Mouse (Mus musculus): ENCODE measurements at regions not wholly inside any gene's neighbourhood (a gene's known extent, or its start where the extent isn't known, plus 50 kb on each side); places are given as distances from the start of the nearest gene placed in this dataset.
"Not testable (repeated sequence)": the region's sequence is repeated elsewhere in the genome, so short reads cannot be mapped to it uniquely, and the experiment has no call there.

DNA sequence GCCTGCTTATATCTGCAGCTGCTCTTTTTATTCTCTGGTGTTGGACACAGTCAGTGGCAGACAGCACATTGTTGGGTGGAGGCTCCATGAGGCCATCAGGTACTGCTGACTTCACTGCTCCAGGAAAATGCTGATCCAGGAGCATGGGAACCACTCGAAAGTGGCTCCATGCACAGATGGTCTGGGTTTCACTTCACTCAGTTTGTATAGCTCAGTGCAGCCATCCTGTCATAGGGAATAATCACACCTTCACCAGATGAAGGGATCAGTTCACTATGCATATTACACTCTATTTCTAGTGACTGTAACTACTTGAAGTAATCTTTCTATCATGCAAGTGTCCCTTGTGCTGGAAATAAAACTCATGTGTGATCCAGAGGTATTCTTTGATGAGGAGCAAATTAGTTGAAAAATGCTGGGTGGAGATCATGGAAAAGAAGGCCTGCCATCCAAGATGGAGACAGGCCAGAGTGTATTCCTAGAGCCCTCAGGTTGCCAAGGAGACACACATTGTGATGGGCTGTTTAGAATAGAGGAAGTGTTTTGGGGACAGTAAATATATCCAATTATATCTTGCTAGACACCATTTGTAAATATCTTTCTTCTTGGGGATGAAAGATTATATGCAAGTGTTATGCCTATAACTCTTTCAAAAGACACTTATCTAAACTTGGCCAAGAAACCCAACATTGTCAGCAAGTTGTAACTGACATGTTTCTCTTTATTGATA lies 103.7 kb upstream of the Arhgap42 start:
- DNase-seq (ENCODE audit: low spot score in 2 of 2): no peak

- DNase-seq (ENCODE audit: low spot score in 2 of 2): no peak
Measured at GRCm38 (mm10) chr9:9318624-9319023, 79.7 kb upstream of the Arhgap42 start.

- no peak for DNase-seq (ENCODE audit: low spot score in 2 of 2)
Measured at GRCm38 (mm10) chr9:9316021-9316420, 77.1 kb upstream of the Arhgap42 start.

- DNase-seq (ENCODE audit: low spot score in 2 of 2): no peak
Measured at GRCm38 (mm10) chr9:9312274-9312673, 73.4 kb upstream of the Arhgap42 start.

DNA sequence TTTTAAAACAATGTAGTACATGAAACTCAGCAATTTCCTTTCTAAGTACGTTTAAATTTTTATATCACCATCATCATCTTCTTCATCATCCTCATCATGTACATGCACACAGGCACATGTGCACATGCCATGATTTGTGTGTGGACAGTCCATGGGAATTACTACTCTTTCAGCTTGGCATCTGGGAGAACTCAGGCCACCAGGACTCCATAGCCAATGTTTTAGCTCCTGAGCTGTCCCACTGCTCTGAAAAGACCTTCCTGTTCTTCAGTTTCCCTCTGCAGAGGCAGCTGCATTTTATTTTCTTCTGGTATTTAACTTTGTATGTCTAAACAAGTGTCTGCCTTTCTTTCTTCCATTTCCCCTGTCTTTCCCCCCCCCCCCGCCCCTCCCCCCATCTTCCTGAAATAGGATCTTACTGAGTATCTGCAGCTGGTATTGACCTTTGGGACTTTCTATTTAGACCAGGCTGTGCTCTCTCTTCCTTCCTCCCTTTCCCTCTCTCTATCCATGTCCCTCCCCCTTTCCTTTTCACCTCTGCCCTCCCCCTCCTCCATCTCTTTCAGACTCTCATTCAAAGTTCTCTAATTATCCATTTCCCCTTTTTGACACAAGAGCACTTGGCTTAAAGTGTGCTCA lies 72.8 kb upstream of the Arhgap42 start:
- DNase-seq (ENCODE audit: low spot score in 2 of 2): no peak

- not testable (repeated sequence) for DNase-seq (ENCODE audit: low spot score in 2 of 2)
Measured at GRCm38 (mm10) chr9:9311040-9311583, 72.2 kb upstream of the Arhgap42 start.

DNA sequence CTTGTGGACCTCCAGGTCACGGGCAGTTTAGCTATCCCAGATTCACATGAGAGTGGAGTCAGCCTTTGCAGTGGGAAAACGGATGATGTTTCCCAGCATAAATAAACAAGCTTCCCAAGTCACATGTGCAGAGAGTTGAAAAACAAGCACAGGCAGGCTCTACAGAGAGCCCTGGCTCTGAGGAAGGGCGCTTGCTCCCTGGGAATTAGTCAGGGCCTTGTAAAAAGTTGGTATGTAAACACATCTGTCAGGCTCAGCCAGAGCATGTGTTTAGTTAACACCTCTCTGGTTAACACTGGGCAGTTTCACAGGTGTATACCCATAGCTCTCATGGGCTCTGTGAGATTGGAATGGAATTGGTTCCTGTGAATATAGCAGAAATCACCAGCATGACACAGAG lies 51.9 kb upstream of the Arhgap42 start:
- peak in 1 of 2 experiments; percentile 2 for DNase-seq (ENCODE audit: low spot score in 2 of 2)

DNA sequence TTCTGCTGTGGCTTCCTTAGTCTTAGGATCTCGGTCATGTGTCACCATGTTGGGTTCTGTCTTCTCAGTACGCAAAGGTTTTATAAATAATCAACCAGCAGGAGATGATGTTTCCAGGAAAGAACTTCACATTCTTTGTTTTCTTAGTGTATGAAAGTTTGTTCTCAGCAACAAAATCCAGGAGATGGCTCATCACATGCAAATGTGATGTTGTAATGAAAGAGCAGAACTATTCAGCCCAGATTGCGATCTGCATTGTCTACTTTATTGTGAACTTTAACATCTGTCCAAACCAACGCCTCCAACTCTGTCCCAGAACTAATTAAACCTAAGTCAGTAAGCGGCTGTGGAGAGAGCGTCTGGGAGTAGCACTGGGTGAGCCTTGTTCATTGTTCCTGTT lies 50.7 kb upstream of the Arhgap42 start:
- DNase-seq (ENCODE audit: low spot score in 2 of 2): no peak

All from urinary bladder, postnatal 36 days (tissue).